ENCODE assay signal across 18 mouse cellular contexts in genomic region chr11:54712849-54713248, GRCm38 (mm10).
DNase-seq lines count a peak whose midpoint lies in the region; TF ChIP-seq lines count a peak whose summit lies in the region.
"Had no signal": no experiment of that assay in that cellular context is flagged by ENCODE, and none has a peak within 500 bp of the region (broad histone marks: within the 10 kb centered on the region; RNA-seq: fewer than 3 reads in every experiment).

No protein-coding gene starts in this region.

- H3K4me1 ChIP-seq in MEL (ENCODE audit: control insufficient read depth in 1 of 2, insufficient read depth in 2 of 2, low read length in 2 of 2), result peaks cover 10 to 20% of the 10 kb centered on the region in 2 experiments; a peak in 3 of 4 replicates
- H3K4me1 ChIP-seq: embryonic facial prominence, embryonic 12.5 days; forebrain, embryonic 15.5 days had no signal

- peaks cover 0 to 15% of the 10 kb centered on the region in 2 experiments; a peak in 3 of 4 replicates for H3K36me3 ChIP-seq in MEL (ENCODE audit: control insufficient read depth in 1 of 2, insufficient read depth in 2 of 2, low read length in 2 of 2)

- peak overlapping the region; percentile 18; the same call in 1 of the 2 replicates for H3K27ac ChIP-seq in layer of hippocampus, adult 2 months
- H3K27ac ChIP-seq in MEL (ENCODE audit: control insufficient read depth, low read depth, low read length), result no peak overlapping the region
- H3K27ac ChIP-seq: embryonic facial prominence, embryonic 10.5 days; embryonic facial prominence, embryonic 12.5 days; forebrain, embryonic 13.5 days; forebrain, embryonic 15.5 days had no signal

- no peak for TF ChIP-seq CTCF in layer of hippocampus, adult 2 months (conservative IDR thresholded peaks at IDR 0.05)
- TF ChIP-seq CTCF in MEL (IDR thresholded peaks at IDR 0.05 in 2 of 3, conservative IDR thresholded peaks at IDR 0.05 in 1 of 3; ENCODE audit: control insufficient read depth in 1 of 3, insufficient read depth in 1 of 3, low read depth in 2 of 3, low read length in 3 of 3, poor library complexity in 1 of 3, severe bottlenecking in 1 of 3), result no peak

- H3K9me3 ChIP-seq in MEL (replicated peaks; ENCODE audit: insufficient read depth, low read length), result no peaks in the 10 kb centered on the region
- H3K9me3 ChIP-seq: embryonic facial prominence, embryonic 10.5 days; embryonic facial prominence, embryonic 12.5 days; forebrain, embryonic 13.5 days; forebrain, embryonic 15.5 days had no signal

- no peak for TF ChIP-seq RAD21 in MEL (IDR thresholded peaks at IDR 0.05; ENCODE audit: low read depth, low read length)

- no peak for TF ChIP-seq POLR2A in MEL (IDR thresholded peaks at IDR 0.05; ENCODE audit: control insufficient read depth in 1 of 2, insufficient read depth in 1 of 2, low read depth in 1 of 2, low read length in 2 of 2, poor library complexity in 1 of 2)

- H3K4me3 ChIP-seq in layer of hippocampus, adult 2 months, result no peak overlapping the region
- H3K4me3 ChIP-seq in MEL (ENCODE audit: control insufficient read depth in 1 of 2, insufficient read depth in 1 of 2, low read depth in 2 of 2, low read length in 2 of 2), result no peak overlapping the region
- H3K4me3 ChIP-seq: embryonic facial prominence, embryonic 10.5 days; embryonic facial prominence, embryonic 12.5 days; forebrain, embryonic 13.5 days; forebrain, embryonic 15.5 days had no signal

- H3K27me3 ChIP-seq in MEL (ENCODE audit: control insufficient read depth in 1 of 2, insufficient read depth in 2 of 2, low read length in 2 of 2), result no peaks in the 10 kb centered on the region
- H3K27me3 ChIP-seq: embryonic facial prominence, embryonic 12.5 days; forebrain, embryonic 13.5 days; forebrain, embryonic 15.5 days had no signal

- H3K79me2 ChIP-seq in MEL (ENCODE audit: control insufficient read depth, insufficient read depth, low read length, poor library complexity), result no peaks in the 10 kb centered on the region

- H3K9ac ChIP-seq in MEL (ENCODE audit: control insufficient read depth, low read depth, low read length, poor library complexity, severe bottlenecking), result no peak overlapping the region
- H3K9ac ChIP-seq: embryonic facial prominence, embryonic 12.5 days; forebrain, embryonic 13.5 days; forebrain, embryonic 15.5 days; forebrain, postnatal 0 days had no signal

- no peak for DNase-seq in layer of hippocampus, adult 2 months (ENCODE audit: low spot score in 2 of 2)
- DNase-seq in layer of hippocampus, adult 9-11 months, result no peak
- DNase-seq in MEL (ENCODE audit: low read depth, low spot score) (peak; percentile 74), adipocyte (ENCODE audit: low spot score) (peak; percentile 36), MN1 (ENCODE audit: low spot score) (no peak)
- DNase-seq: adrenal gland, adult 8-10 months; adrenal gland, postnatal 14 days; adrenal gland, postnatal 36 days; cerebellum, adult 11-12 months; cerebellum, adult 2 months; cerebellum, adult 9-10 months; cerebellum, postnatal 10 days; cerebellum, postnatal 25 days; forebrain, postnatal 0 days had no signal

- TF ChIP-seq EP300 in MEL (IDR thresholded peaks at IDR 0.05; ENCODE audit: low read depth in 1 of 2, low read length in 2 of 2), result no peak

TF ChIP-seq in MEL, 35 proteins besides CTCF, POLR2A, EP300 and RAD21:
- TF ChIP-seq NELFE (IDR thresholded peaks at IDR 0.05; ENCODE audit: low read depth, low read length), result 0 out of 2 replicates have a peak, but pooled peaks have one; percentile 10
- TF ChIP-seq SIN3A (IDR thresholded peaks at IDR 0.05; ENCODE audit: low read length), result 0 out of 2 replicates have a peak, but pooled peaks have one; percentile 8
- TF ChIP-seq ELF1 (IDR thresholded peaks at IDR 0.05; ENCODE audit: low read depth, low read length), result 0 out of 2 replicates have a peak, but pooled peaks have one; percentile 11
- TF ChIP-seq USF1 (IDR thresholded peaks at IDR 0.05; ENCODE audit: low read depth, low read length), result no peak
- TF ChIP-seq HCFC1 (IDR thresholded peaks at IDR 0.05; ENCODE audit: low read depth, low read length), result peak; percentile 65
- TF ChIP-seq SMC3 (IDR thresholded peaks at IDR 0.05; ENCODE audit: low read depth, low read length), result peak; percentile 13; the same call in 1 of the 2 replicates

Comparison
In these comparisons a context has a peak if more than half of its experiments do, and no peak if none do; other contexts are left out.
1. DNase-seq: peak in MEL (single experiment) and adipocyte (single experiment); none in layer of hippocampus, adult 2 months (0 of 2), layer of hippocampus, adult 9-11 months (single experiment) and MN1 (single experiment).